Mouse (Mus musculus): ENCODE data around the gene Pkig.
A peak's percentile ranks its signal among the peaks of the same experiment; 100 is the strongest.
"Not testable (repeated sequence)": the region's sequence is repeated elsewhere in the genome, so short reads cannot be mapped to it uniquely, and the experiment has no call there.

The Pkig gene

GRCm38 (mm10) chr2:163644047-163644446 is 14.1 kb upstream of the Pkig start:
- DNase-seq: peak; percentile 34

GRCm38 (mm10) chr2:163644575-163645385 is 13.4 kb upstream of the Pkig start, which contains the start of gene Serinc3:
Gene Serinc3, minus strand, starts transcription at chr2:163645131.
- DNase-seq: peak; percentile 99

GRCm38 (mm10) chr2:163645700-163646460 is 12.3 kb upstream of the Pkig start:
- DNase-seq: no peak

GRCm38 (mm10) chr2:163646461-163647080 is 11.6 kb upstream of the Pkig start:
- no peak for DNase-seq

GRCm38 (mm10) chr2:163655699-163656098 is 2.5 kb upstream of the Pkig start:
- DNase-seq: not testable (repeated sequence)

GRCm38 (mm10) chr2:163657486-163657885 is 700 bp upstream of the Pkig start:
- no peak for DNase-seq

GRCm38 (mm10) chr2:163658941-163659340 is 755 bp downstream of the Pkig start:
- no peak for DNase-seq

GRCm38 (mm10) chr2:163659431-163659830 is 1.2 kb downstream of the Pkig start:
- peak; percentile 2 for DNase-seq

- no peak for DNase-seq
Observed at GRCm38 (mm10) chr2:163660103-163660701, 2.0 kb downstream of the Pkig start.

- no peak for DNase-seq
Observed at GRCm38 (mm10) chr2:163661371-163661850, 3.2 kb downstream of the Pkig start.

GRCm38 (mm10) chr2:163662076-163662475 is 3.9 kb downstream of the Pkig start:
- no peak for DNase-seq

- no peak for DNase-seq
Observed at GRCm38 (mm10) chr2:163662698-163663221, 4.6 kb downstream of the Pkig start.

- no peak for DNase-seq
Observed at GRCm38 (mm10) chr2:163663930-163664329, 5.7 kb downstream of the Pkig start.

GRCm38 (mm10) chr2:163667045-163667444 is 8.9 kb downstream of the Pkig start:
- no peak for DNase-seq

- no peak for DNase-seq
Observed at GRCm38 (mm10) chr2:163670872-163671594, 12.8 kb downstream of the Pkig start.

GRCm38 (mm10) chr2:163674397-163674796 is 16.2 kb downstream of the Pkig start:
- DNase-seq: no peak

- DNase-seq: no peak
Observed at GRCm38 (mm10) chr2:163675144-163675619, 17.0 kb downstream of the Pkig start.

- no peak for DNase-seq
Observed at GRCm38 (mm10) chr2:163675662-163676061, 17.5 kb downstream of the Pkig start.

- DNase-seq: no peak
Observed at GRCm38 (mm10) chr2:163676321-163676720, 18.1 kb downstream of the Pkig start.

- no peak for DNase-seq
Observed at GRCm38 (mm10) chr2:163676745-163677144, 18.6 kb downstream of the Pkig start.

GRCm38 (mm10) chr2:163682344-163682743 is 24.2 kb downstream of the Pkig start:
- no peak for DNase-seq

GRCm38 (mm10) chr2:163685287-163685686 is 27.1 kb downstream of the Pkig start:
- no peak for DNase-seq

Data from retina, postnatal 1 day (tissue).